Mouse (Mus musculus) testis, postnatal 10 days (tissue): ENCODE results near the gene Fgf5.
A peak's percentile ranks its signal among the peaks of the same experiment; 100 is the strongest.

Experiments used
- DNase-seq: peaks from one replicate; pipeline ENCODE4 v3.0.0; 2021; ENCODE audit warnings: low spot score

The Fgf5 gene

DNA sequence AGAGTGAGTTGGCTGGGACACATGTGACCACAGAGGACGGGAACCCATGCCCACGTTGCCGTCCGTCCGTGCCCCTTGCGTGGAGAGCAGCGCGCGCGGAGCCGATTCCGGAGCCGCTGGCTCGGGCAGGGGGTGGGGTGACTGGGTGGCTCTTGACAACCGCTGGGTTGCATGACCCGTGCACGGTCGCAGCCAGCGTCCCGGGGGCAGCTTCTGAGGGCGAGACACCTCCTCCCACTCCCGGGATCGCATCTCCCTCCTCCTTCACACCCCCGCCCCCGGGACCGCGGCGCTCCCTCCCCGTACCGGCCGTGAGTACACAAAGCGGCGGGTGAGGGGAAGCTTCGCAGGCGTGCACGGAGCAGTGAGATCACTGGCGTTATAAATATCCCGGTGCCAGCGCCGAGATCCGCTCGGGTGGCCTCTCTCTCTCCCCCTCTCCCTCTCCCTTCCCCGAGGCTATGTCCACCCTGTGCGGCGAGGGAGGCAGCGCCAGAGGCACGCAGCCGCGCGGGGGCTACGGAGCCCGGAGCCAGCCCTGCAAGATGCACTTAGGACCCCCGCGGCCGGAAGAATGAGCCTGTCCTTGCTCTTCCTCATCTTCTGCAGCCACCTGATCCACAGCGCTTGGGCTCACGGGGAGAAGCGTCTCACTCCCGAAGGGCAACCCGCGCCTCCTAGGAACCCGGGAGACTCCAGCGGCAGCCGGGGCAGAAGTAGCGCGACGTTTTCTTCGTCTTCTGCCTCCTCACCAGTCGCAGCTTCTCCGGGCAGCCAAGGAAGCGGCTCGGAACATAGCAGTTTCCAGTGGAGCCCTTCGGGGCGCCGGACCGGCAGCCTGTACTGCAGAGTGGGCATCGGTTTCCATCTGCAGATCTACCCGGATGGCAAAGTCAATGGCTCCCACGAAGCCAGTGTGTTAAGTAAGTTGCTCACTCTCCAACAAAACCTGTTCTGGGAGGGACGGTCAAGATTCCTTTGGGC lies at the start of gene Fgf5:
TSS of gene Fgf5 (plus strand) at position 347 of the 984 bp plus-strand sequence.
- DNase-seq, result peak; percentile 53

DNA sequence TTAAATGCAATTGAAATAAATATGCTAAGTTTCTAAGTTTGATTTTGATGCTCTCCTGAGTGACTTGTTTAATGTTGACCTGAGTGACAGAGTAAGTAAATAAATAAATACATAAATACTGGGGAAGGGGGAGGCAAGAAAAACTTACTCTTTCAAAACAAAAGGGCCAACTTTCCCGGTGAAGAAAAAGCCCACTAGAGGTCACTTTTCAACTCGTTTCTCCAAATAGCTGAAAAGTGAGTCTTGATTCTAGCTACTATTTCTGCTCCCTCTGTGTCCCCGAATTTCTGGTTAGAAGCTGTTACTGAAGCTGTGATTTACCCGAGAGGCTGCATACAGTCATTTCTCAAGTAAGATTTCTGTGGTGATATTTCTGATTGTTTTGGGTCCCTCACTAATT lies 41.5 kb upstream of the Fgf5 start:
- no peak for DNase-seq

DNA sequence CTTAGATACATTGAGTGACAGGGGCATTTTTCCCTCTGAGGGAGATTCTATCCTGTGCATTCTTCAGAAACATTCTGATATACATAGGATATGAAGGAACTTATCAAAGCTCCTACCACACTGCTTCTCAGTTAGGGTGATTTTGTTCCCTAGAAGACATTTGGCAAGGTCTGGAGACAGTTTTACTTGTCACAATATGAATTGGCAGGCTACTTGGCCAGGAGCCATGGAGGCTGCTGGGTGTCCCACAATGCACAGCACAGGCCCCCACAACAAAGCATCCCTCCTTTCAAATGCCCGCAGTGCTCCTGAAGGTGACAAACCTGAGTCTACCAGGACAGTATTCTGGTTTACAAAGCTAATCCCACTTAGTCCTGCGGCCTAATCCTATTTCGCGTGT lies 32.0 kb upstream of the Fgf5 start:
- no peak for DNase-seq

DNA sequence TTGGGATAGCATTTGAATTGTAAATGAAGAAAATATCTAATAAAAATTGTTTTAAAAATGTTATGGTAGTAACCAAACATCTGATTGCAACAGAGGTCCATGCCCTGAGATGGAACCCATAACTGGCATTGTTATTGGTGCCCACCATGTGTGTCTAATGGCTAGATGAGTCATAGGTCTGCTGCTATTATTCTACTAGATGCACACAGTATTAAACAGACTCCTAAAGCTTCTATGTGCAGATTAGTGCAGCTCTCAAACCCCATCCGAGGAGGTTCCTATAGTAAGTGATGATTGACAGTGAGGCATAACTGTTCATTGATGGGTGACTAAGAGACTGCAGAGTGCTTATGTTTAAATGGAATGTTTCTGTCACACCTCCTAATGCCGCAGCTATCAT lies 27.3 kb upstream of the Fgf5 start:
- DNase-seq, result no peak

DNA sequence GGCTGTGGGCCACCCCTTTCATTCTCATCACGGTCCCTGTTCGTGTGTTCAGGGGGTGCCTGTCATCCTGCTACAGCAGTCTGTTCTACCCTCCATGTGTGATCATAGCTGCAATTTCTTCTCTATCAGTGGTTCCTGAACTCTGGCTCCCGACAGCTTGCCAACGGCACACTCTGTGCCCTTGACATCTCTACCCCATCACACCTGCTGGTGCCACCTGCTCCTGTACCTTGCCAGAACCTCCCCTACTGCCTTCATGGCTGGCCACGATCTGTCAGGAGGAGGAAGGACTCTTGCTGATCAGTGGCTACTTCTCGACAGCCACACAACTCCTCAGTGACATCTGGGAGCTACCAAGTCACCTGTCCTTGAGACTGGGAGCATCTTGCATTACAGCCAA lies 24.5 kb upstream of the Fgf5 start:
- DNase-seq, result no peak

DNA sequence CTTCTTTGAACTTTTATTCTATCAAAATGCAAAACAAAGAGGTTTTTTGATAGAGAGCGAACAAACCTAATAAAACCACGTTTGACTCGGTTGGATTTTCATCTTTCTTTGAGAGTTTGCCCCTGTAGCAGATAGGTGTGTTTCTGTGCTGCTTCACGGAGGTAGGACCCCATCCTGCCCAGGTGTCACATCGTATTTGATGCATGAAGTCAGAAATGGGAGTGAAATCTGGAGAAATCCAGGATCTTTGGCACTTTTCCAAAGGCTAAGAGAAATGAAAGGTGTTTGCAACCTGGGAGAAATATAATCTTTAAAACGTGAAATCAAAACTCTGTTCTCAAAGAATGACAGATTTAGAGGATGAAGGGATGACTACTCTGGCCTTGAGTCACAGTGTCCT lies 15.5 kb upstream of the Fgf5 start:
- DNase-seq, result no peak

DNA sequence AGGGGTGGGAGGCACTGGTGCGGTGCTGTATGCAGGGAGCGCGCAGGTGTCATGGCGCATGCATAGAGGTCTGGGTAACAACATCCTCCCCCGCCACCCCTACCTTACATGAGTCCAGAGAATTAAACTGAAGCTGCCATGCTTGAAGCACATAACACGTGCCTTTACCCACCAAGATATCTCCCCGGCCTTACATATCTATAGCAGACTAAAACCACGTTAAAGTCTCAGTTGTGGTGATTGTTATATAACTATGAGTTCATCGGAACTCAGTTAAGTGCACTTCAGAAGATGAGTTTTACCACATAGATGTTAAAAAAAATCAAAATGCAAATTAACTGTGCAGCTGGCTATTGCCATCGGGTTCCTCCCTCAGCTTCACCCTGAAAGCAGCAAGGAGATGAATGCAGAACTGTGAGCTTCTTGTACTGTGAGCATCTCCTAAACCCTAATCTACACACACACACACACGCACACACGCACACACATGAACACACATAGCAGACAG lies 12.6 kb upstream of the Fgf5 start:
- DNase-seq, result no peak

DNA sequence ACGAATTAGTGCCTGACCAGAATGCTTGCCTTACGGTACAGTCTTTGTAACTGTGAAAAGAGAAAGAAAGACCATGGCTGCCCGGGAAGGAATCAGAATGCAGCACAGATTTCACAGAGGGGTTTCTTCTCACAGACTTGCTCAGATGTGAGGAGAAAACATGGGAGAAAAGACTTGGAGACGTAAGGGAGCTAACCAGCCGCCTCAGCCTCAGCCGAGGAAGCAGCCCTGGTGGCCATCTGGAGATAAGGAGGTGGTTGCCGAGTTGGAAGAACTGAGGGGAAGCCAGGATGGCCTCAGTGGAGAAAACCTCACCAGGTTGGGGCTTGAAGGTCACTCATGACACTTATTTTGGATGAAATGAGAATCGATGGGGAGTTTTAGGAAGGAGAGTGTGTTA lies 8.7 kb upstream of the Fgf5 start:
- no peak for DNase-seq

DNA sequence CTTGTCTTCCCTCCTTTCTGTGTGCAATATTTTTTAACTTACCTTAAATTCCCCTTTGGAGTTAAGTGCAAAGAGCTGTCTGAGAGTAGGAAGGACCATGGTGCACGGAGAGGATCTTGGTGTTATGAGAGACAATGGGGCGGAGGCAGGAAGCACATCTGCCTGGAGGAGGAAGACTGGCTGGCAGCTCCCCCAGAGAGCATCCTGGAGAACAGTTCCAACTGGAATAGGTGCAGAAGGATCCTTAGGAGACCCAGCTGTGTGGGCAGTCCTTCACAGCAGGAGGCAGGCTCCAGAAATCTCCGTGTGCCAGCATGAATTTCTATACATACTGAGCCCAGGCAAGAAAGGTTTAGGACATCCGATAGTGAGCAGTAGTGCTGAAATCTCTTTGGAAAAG lies 8.0 kb upstream of the Fgf5 start:
- no peak for DNase-seq

DNA sequence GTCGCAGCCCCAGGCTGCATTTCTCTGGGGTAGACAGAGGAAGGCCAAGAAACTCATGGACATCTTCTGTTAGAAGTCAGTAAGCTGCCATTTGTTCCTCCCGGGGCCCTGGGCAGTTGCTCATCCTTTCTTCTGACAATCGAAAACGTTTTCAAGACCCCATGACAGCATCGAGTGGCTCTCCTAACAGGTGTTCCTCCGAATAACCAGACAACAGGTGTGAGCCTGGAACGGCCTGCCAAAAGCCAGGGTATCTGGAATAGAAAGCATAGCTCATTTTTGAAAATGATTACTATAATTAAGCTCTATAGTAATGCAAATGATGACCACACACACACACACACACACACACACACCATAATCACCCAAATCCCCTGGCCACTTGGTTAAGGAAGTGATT lies 7.2 kb upstream of the Fgf5 start:
- no peak for DNase-seq

DNA sequence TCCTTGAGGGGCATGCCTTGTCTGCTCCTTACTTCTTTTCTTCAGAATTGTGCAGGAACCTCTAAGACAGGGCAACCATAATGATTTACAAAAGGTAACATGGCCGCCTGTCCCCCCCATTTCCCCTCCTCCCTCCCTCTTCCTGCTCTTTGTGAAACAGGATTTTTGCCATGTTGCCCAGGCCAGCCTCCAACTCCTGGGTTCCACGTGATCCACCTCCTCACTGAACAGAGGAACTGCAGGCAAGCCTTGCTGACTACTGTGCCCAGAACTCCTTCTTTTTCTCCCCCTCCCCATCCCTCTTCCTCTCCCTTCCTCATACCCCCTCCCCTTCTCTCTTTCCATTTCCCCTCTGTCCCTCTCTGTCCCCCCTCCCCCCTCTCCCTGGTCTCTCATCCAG lies 6.5 kb upstream of the Fgf5 start:
- DNase-seq, result no peak

DNA sequence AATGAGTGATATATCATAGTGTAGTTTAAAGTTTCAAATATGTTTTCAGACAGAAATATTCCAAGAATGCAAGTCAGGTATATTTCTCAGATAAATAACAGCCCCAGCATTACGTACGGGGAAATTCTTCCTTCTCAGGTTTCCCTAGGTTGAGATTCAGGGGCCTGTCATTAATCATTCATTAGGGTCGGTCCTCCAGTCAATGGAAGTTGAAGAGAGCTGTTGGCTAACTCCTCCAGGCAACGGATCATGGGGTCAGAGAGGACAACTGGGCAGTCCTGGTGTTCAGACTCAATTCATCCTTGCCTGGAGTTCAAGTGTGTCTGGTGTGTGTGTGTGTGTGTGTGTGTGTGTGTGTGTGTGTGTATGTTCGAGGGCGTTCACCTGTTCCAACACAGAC lies 837 bp upstream of the Fgf5 start:
- no peak for DNase-seq

DNA sequence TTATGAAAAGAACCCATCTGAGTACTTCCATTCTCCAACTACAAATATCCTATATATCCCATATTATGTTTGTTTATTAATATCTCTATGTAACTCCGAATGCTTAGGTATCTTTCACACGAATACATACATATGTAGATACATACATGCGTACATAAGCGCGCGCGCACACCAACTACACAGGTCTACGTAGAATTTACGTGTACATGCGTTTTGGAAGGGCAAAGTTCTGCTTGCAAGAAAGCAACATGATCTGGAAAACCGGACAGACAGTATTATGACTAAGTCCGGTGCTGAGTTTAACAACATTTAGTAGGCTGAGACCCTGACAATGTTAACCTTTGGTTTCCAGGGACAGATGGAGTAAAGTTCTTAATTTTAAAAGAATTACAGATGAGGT lies 1.2 kb downstream of the Fgf5 start:
- no peak for DNase-seq

DNA sequence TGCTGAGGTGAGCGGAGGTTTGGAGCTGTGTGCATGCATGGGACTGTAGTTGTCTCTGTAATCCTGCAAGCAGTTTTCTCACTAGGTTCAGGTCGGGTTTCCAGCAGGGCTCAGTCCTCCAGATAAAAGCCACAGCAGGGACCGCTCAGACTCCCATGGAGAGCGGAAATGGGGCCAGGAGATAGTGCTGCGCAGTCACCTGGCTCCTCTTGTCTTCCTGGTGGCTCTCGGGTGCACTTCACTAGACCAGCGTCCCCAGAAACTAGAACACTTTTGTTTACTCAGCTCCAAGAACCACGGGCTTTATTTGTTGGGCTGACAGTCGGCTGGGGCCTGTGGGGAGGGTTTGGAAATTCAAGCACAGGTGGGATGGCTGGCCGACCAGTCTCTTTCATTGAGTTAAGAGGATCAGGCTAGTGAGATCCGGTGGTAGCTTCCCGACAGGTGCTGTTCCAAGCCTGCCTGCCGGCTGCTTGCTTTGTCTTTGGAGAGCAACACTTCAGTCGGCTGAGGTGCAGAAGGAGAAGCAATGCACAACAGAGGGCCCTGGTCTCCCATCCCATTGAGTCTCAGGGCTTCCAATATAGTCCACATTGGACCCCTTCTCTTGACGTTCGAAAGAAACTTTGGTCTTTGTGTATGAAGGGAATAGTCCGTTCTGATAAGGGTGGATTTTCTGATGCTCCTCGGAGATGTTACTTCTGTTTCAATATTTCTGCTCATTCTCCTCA lies 1.9 kb downstream of the Fgf5 start:
- DNase-seq, result no peak

DNA sequence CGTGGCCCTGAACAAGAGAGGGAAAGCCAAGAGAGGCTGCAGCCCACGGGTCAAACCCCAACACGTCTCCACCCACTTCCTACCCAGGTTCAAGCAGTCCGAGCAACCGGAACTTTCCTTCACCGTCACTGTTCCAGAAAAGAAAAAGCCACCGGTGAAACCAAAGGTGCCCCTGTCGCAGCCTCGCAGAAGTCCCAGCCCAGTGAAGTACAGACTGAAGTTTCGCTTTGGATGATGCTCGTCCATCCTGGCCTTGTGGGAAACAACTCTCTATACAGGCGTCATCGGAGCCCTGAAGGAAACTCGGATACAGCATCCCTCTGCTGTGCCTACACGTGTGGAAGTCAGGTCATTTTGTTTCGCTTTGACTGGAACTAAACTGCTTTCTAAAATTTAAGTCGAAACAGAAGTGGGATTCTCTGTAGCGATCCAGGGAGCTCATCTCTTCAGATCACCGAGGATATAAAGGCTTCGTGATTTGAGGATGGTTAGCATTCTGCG lies 21.4 kb downstream of the Fgf5 start:
- no peak for DNase-seq

DNA sequence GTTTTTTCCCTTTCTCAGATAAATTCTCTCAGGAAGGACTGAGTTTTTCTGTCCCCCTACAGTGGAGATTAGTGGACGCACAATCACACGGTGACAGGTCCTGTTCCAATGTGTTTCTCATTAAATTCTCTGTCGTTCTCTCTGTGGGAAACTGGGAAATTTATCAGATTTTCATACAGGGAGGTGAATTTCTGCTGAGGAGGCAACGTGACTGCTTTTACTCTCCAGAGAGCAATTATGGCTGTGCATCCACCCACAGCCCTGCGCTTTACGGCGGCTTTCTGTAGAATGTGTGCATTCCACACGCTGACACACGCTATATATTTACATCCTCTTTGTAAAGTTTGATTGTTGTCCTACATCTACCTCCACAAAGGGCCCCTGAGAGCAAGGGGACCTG lies 28.0 kb downstream of the Fgf5 start:
- DNase-seq, result no peak

DNA sequence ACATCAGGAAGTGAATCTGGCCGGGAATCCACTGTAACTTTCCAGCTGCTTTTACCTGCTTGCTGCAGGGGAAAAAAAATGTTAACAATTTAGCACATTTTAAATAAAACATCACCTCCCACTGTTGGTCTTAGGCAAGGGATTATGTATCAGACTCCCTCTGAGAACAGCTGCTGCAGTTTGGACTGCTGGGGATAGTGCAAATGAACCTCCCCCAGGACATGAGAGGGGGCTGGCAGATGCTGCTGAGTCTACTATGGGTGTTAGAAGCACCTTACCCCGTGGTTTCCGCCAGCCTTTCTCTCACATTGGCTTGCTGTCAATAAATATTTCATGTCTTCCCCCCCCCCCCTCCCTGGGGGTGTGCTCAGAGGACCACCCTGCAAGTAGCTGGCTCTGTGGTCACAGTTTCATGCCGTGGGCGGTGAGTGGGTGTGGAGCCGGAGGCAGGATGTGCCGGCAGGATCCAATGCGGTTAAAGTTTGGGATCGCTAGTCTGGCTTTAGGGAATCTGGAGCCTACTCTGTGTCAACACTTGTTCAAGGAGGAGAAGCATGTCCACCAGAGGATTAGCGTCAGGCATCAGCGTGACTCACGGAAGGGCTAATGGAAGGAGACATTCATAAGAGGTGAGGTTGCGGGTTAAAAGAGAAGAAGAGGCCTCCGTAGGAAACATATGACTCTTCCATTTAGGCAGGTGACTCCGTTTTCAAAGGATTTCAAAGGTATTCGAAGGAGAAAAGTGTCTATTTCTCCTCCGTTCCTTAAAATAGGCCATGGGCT lies 29.9 kb downstream of the Fgf5 start:
- no peak for DNase-seq

DNA sequence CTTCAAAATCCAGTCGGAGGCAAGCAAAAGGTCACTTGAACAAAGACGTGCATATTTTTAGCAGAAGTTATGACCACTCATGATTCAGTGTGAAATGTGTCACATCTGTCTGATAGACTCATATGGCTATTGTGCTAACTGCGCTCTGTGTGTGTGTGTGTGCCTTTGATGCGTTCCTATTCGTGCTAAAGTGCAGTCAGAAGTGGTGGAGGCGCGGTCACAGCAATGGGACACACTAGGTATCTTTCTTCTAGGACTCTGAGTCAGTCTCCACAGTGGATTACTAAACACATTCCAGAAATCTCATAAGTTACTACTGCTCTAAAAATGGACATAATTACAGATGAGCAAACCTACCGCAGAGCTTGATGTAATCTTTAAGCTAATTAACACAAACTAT lies 36.7 kb downstream of the Fgf5 start:
- DNase-seq, result no peak

DNA sequence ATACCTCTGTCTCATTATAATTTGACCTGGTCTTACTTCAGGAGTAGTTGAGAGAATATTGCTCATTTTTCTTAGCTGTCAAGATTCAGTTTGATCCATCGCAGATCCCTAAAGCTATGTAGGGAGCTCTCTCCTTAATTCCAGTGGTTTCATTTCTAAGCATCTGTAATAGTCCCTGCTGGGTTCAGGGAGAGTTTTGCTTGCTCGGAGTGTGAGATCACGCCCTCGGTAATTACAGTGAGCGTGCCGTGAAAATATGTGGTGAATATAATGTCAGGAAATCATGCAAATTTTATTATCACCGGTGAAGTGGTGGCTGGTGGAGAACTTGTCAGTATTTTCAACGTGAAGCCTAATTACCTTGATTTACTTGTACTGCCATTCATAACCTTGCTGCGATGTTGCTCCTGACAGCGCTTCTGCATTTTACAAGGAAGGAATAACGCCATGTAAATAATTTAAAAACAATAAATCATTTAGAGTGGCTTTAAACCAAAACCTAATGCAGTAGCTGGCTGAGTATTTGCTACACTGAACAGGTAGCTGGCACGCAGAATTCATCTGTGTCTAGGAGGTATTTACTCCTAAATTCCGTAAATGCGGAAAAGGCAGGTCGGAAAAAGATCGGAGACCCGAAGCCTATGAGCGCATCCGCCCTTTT lies 38.5 kb downstream of the Fgf5 start:
- DNase-seq, result no peak

DNA sequence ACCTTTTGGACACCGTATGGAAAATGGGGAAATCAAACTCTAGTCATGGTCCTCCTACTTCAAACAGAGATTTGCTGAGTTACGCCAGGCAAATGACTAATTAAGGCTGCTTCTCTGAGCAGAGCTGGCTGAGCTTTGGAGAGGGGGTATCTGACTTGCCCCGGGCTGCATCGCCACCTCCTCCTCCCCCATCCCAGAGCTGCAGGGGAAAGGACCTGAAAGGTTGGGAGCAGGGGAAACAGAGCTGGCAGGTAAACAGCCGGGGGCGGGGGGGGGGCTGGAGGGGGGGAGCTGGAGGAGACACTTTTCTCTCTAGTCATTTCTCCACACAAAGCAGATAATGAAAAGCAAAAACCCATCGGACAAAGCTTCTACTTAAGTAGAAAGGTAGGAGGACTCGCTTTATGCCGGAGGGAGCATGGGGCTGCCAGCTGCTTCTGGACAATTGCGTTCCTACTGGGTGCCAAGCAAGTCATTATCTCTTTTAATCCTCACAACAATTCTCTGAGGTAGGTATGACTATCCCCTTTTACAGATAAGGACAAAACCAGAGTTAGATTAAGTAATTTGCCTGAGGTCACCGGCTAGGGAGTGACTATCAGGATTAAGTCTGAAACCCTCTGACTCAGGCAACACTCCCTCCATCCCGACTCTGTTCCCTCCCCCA lies 39.2 kb downstream of the Fgf5 start:
- DNase-seq, result no peak

DNA sequence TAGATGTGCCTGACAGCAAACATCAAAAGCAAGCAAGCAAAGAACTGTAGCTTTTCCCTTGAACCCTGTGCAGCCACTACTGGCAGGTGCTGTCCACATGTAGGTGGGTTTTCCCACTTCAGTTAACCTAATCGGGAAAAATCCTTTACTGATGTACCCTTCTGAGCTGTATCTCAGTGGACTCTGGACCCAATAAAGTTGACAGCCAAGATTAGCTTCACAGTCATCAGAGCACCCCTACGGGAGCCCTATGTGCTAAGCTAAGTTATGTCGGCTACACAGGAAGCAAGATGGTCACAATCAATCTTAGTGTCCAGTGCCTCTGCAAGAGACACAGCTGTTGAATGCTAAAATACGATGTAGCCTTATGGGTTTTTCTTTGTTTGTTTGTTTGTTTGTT lies 46.1 kb downstream of the Fgf5 start:
- no peak for DNase-seq
